Mouse (Mus musculus): Measurements from ENCODE around the gene Mob1b.

Gene Mob1b

GRCm38 (mm10) chr5:88785059-88785458 is 64.4 kb downstream of the Mob1b start:
- no peak for DNase-seq

GRCm38 (mm10) chr5:88790675-88791074 is 70.0 kb downstream of the Mob1b start:
- DNase-seq = no peak

DNA sequence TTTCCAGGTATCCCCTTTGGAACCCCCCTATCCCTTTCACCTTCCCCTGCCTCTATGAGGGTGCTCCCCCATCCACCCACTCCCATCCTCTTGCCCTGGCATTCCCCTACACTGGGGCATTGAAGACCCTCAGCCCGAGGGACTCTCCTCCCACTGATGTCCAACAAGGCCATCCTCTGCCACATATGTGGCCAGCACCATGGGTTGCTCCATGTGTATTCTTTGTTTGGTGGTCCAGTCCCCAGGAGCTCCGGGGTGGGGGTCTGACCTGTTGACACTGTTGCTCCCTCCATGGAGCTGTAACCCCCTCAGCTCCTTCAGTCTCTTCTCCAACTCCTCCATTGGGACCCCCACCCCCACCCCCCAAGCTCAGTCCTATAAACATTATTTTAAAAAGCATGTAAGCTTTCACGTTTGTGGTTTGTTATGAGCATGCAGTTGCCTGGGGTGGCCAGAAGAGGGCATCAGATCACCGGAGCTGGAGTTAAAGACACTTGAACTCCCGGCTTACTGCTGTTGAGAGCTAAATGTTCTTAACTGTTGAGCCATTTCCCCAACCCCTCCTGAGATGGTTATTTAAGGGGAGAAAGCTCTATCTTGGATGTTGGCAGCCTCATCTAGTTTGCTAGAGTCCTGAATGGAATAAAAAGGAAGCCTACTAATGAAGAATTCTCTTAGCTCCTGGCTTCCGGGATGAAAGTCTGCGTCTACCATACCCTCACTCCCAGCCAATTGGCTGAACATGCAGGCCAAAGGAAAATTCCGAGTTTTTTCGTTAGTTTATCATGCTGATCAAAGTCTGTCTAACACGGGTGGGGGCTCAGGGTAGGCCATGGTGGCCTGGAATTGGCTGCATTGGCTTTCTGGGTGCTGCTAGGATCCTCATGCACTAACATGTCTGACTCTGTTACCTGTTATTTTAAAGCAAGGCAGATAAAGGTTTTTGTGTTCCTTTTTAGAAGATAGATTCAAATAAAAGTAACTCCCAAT is 70.9 kb downstream of the Mob1b start:
- DNase-seq = peak; percentile 77 to 79

- peak; percentile 84 to 87 for DNase-seq
These were observed 73.0 kb downstream of the Mob1b start for GRCm38 (mm10) chr5:88793676-88794075.

DNA sequence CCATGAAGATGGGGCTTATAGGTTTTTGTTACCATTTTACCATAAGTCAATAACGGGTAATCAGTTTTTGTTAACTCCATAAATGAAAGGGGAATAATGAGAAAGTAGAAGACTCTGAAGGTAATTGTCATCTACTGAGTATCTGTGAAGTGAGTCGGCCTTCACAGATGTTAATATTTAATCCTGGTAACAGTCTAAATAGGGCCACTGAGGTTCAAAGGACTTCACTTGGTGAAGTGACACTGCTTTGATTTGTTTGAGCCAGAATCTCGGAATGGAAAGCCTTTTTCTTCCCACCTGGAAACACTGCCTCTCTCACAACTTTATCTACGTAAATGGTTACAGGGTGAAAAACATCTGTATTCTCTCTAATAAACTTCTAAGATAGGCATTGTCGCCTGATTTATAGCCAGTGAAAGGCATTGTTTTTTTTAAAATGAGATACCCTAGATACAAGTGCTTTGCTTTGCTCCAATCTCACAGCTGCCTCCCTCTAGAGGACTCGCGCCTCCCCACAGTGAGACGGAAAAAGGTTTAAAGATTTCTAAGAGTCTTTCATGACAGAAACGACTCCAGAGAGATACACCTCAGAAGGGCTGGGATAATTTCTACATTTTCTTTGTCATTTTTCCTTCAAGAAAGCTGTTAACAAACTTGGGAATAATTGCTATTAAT is 75.4 kb downstream of the Mob1b start:
- DNase-seq = no peak

DNA sequence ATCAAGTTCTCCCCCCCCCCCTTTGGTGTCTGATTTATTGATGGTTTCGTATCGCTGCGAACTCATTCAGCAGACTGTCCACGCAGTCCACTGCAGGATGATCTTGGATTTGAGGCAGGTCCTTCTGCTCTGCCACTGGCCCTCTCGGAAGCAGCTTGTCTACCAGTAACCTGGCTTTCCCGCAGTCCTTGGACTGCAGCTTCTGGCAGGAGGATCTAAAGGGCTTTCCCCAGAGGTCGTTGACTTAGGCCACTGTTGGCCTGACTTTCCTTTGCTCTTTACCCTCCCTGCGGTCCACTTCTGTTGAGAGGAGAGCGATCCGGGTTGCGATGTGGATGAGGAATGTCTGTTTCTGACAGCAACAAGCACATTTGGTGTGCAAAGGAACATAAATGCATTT is 75.9 kb downstream of the Mob1b start:
- peak in 1 of 2 experiments; percentile 42 for DNase-seq

- DNase-seq = no peak
These were observed 76.5 kb downstream of the Mob1b start for GRCm38 (mm10) chr5:88797121-88797520.

DNA sequence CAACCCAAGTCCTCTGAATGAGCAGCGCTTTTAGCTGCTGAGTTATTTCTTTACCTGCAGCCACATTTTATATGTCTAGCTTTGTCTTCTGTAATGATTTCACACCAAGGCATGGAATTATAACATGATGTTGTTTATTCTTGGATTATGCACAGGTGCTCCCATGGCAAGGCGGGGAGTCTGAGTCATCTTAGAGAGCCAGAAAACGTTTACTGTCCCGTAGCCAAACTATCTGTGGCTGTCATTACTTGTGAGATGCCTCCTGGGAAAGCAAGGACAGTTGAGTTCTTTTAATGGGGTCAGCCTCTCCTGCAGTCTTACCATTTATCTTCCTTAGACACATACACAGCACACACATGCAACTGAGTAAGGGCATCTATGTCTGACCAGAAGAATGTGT is 85.0 kb downstream of the Mob1b start:
- DNase-seq = no peak

- peak in 1 of 2 experiments; percentile 22 for DNase-seq
These were observed 85.6 kb downstream of the Mob1b start for GRCm38 (mm10) chr5:88806278-88806677.

DNA sequence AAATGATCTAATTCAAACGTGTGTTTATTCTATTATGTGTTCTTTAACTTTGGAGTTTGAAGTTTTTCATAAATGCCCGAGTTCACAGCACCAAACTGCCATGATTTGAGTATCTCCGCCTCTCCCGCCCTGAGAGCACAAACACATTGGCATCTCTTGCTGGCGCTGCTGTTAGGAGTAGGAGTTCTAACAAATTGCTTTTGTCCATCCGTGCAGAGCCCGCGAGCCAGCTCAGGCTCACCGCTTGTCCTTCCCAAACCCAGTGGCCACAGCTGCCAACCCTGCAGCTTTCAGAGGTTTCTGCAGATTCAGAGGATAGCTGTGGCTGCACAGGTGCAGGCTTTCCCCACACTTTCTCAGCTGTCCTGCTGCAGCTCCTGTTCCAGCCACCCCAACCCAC is 86.7 kb downstream of the Mob1b start:
- peak in 1 of 2 experiments; percentile 47 for DNase-seq

DNA sequence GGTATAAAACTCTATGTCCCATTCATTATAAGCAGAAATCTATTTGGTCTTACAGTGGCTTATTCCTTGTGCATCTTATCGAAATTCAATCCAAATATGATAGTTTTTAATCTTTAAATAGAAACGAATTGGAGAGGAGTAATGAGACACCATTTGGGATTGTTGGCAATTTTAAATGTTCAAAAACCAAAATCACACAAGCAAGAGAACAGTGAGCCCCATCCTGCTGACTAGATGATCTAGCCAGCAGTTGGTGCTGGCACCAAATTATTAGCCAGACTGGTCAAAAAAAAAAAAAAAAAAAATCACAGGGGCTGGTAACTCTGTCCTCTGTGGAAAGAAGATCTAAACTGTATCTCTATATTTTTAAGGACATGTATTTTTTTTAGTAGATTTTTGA is 92.5 kb downstream of the Mob1b start:
- DNase-seq = peak; percentile 46 to 68

Measured in cerebellum, postnatal 14 days (tissue).